Mouse (Mus musculus) liver, embryonic 14.5 days (tissue): ENCODE measurements at regions not wholly inside any gene's neighbourhood (a gene's known extent, or its start where the extent isn't known, plus 50 kb on each side); places are given as distances from the start of the nearest gene placed in this dataset.

Source experiments
- ATAC-seq: fragments of 200-750 bp; cut with Nextera tagmentation; 2 replicates; pipeline ENCODE4 v1.8.0; 2017; ENCODE audit warnings: moderate number of reproducible peaks, mild to moderate bottlenecking, moderate library complexity; ENCODE audit not compliant: insufficient read depth
- DNase-seq, 3 experiments: peaks; one replicate each; pipeline ENCODE4 v3.0.0-alpha.2; 2012 to 2013; ENCODE audit warnings: low read depth in 3 of 3, low spot score in 3 of 3
- H3K27ac ChIP-seq: fragments of 300-500 bp; sonication (generic); 2 replicates; pipeline ENCODE4 v1.5.1; 2014; ENCODE audit warnings: moderate library complexity, mild to moderate bottlenecking, control low read depth, inconsistent platforms
- H3K27me3 ChIP-seq: fragments of 300-500 bp; sonication (generic); 2 replicates; pipeline ENCODE4 v1.6.1; 2014; ENCODE audit warnings: mild to moderate bottlenecking, low read length, moderate library complexity; ENCODE audit not compliant: control insufficient read depth, insufficient read depth
- H3K36me3 ChIP-seq: fragments of 300-500 bp; sonication (generic); replicated peaks from 2 replicates; pipeline ENCODE4 v1.6.1; 2014; ENCODE audit warnings: low read depth; ENCODE audit not compliant: control insufficient read depth, insufficient read depth
- H3K4me1 ChIP-seq, 2 experiments: fragments of 200-500 bp in 1 of 2; fragments of 300-500 bp in 1 of 2; sonication (generic) in 1 of 2; replicated peaks; 2 replicates each; pipeline ENCODE4 v1.6.1; 2012 to 2014; ENCODE audit warnings: antibody characterized with exemption in 1 of 2, inconsistent platforms in 1 of 2, low read length in 1 of 2; ENCODE audit not compliant: control insufficient read depth in 2 of 2, insufficient read depth in 2 of 2
- H3K4me2 ChIP-seq: fragments of 300-500 bp; sonication (generic); 2 replicates; pipeline ENCODE4 v1.6.1; 2014; ENCODE audit warnings: low read depth, mild to moderate bottlenecking, control low read depth, moderate library complexity
- H3K4me3 ChIP-seq, 2 experiments: fragments of 200-500 bp in 1 of 2; fragments of 300-500 bp in 1 of 2; sonication (generic) in 1 of 2; 2 replicates each; pipeline ENCODE4 v1.5.1; 2012 to 2014; ENCODE audit warnings: low read depth in 2 of 2, low read length in 2 of 2, mild to moderate bottlenecking in 2 of 2, control low read depth in 1 of 2, inconsistent platforms in 1 of 2, moderate library complexity in 1 of 2; ENCODE audit not compliant: insufficient read depth in 1 of 2
- H3K9ac ChIP-seq: fragments of 300-500 bp; sonication (generic); replicated peaks from 2 replicates; pipeline ENCODE4 v1.6.1; 2014; ENCODE audit warnings: mild to moderate bottlenecking, control low read depth, moderate library complexity
- H3K9me3 ChIP-seq: fragments of 300-500 bp; sonication (generic); 2 replicates; pipeline ENCODE4 v1.6.1; 2016; ENCODE audit warnings: low read length, mixed read lengths; ENCODE audit not compliant: control insufficient read depth
- CTCF ChIP-seq: IDR thresholded peaks from 2 replicates; pipeline ENCODE4 v1.5.1; 2016; ENCODE audit warnings: antibody characterized with exemption, low read depth, control low read depth
- EP300 ChIP-seq: IDR thresholded peaks from 2 replicates; pipeline ENCODE4 v1.6.1; 2016; ENCODE audit warnings: antibody characterized with exemption, low read depth
- WGBS: fragments of 180-500 bp; shearing (Covaris S2); extraction: QIAGEN DNeasy Blood & Tissue Kit; methylation state at CpG from one replicate; pipeline ENCODE4 v1.1.7; 2014; ENCODE audit not compliant: insufficient replicate concordance; 5-methylcytosine and 5-hydroxymethylcytosine counted together

- Histone ChIP-seq H3K4me1 (no peaks in the 10 kb centered on the region), H3K9ac (no peak overlapping the region), H3K4me3 (no peak overlapping the region), H3K36me3 (no peaks in the 10 kb centered on the region), H3K27me3 (no peaks in the 10 kb centered on the region), H3K9me3 (no peaks in the 10 kb centered on the region), H3K4me2 (no peak overlapping the region), H3K27ac (no peak overlapping the region)
- DNase-seq (no peak), ATAC-seq (no peak)
- TF ChIP-seq CTCF, result no peak
- no peak for TF ChIP-seq EP300
- 68% methylated on average over 7 of the region's 7 CpGs for WGBS
These were observed 77.1 kb upstream of the Gm10260 start for GRCm38 (mm10) chr13:97837443-97838000.

- TF ChIP-seq EP300 (no peak), CTCF (no peak)
- H3K9ac ChIP-seq, result no peak overlapping the region
- no peak overlapping the region for H3K4me3 ChIP-seq
- H3K4me1 ChIP-seq, result no peaks in the 10 kb centered on the region
- ATAC-seq, result no peak
- DNase-seq, result no peak
- H3K36me3 ChIP-seq, result no peaks in the 10 kb centered on the region
- H3K27me3 ChIP-seq, result no peaks in the 10 kb centered on the region
- no peaks in the 10 kb centered on the region for H3K9me3 ChIP-seq
- no peak overlapping the region for H3K27ac ChIP-seq
- 64% methylated on average over 1 of the region's 1 CpGs for WGBS
- no peak overlapping the region for H3K4me2 ChIP-seq
These were observed 72.0 kb upstream of the Gm10260 start for GRCm38 (mm10) chr13:97832448-97832847.

GRCm38 (mm10) chr13:97831839-97832238 is 71.4 kb upstream of the Gm10260 start:
- H3K9me3 ChIP-seq, result no peaks in the 10 kb centered on the region
- TF ChIP-seq CTCF (no peak), EP300 (no peak)

GRCm38 (mm10) chr13:97829558-97829957 is 69.1 kb upstream of the Gm10260 start:
- Histone ChIP-seq H3K9ac (no peak overlapping the region), H3K4me2 (no peak overlapping the region), H3K4me3 (no peak overlapping the region), H3K27me3 (no peaks in the 10 kb centered on the region), H3K36me3 (no peaks in the 10 kb centered on the region), H3K4me1 (no peaks in the 10 kb centered on the region), H3K9me3 (no peaks in the 10 kb centered on the region), H3K27ac (no peak overlapping the region)
- TF ChIP-seq CTCF (no peak), EP300 (no peak)
- DNase-seq, result no peak
- no peak for ATAC-seq
- 43% methylated on average over 5 of the region's 5 CpGs for WGBS

More at GRCm38 (mm10) chr13:97831839-97832238, 71.4 kb upstream of the Gm10260 start:
- no peak for DNase-seq
- no peak for ATAC-seq
- no peaks in the 10 kb centered on the region for H3K27me3 ChIP-seq
- H3K4me1 ChIP-seq, result no peaks in the 10 kb centered on the region
- no peak overlapping the region for H3K4me3 ChIP-seq
- no peak overlapping the region for H3K4me2 ChIP-seq
- H3K9ac ChIP-seq, result no peak overlapping the region
- H3K36me3 ChIP-seq, result no peaks in the 10 kb centered on the region
- H3K27ac ChIP-seq, result no peak overlapping the region
- 74% methylated on average over 5 of the region's 5 CpGs for whole genome bisulfite sequencing

GRCm38 (mm10) chr13:97825801-97826576 is 65.6 kb upstream of the Gm10260 start:
- DNase-seq, result no peak

More at GRCm38 (mm10) chr13:97825801-97826576, 65.6 kb upstream of the Gm10260 start:
- no peak for ATAC-seq
- Histone ChIP-seq H3K9me3 (no peaks in the 10 kb centered on the region), H3K36me3 (no peaks in the 10 kb centered on the region), H3K4me1 (no peaks in the 10 kb centered on the region), H3K4me2 (no peak overlapping the region), H3K4me3 (no peak overlapping the region), H3K27ac (no peak overlapping the region), H3K9ac (no peak overlapping the region), H3K27me3 (no peaks in the 10 kb centered on the region)
- WGBS, result 63% methylated on average over 22 of the region's 22 CpGs
- TF ChIP-seq CTCF, result no peak
- TF ChIP-seq EP300, result no peak
